Mouse (Mus musculus) C2C12 (cell line): ENCODE measurements around the gene Rbpjl. TPM values are rescaled to one million over a fixed set of nuclear protein-coding genes. Genes with fewer than 3 reads are reported as not detected.

Source experiments
- H3K27me3 ChIP-seq: one replicate; pipeline ENCODE4 v1.6.1; 2011; ENCODE audit not compliant: control insufficient read depth, insufficient read depth, insufficient read length
- H3K36me3 ChIP-seq: one replicate; pipeline ENCODE4 v1.6.1; 2011; ENCODE audit not compliant: control insufficient read depth, insufficient read depth
- H3K4me3 ChIP-seq: one replicate; pipeline ENCODE4 v1.5.1; 2011; ENCODE audit warnings: mild to moderate bottlenecking, control low read depth; ENCODE audit not compliant: poor library complexity, insufficient read depth, severe bottlenecking
- H3K79me2 ChIP-seq: one replicate; pipeline ENCODE4 v1.6.1; 2011; ENCODE audit not compliant: control insufficient read depth, insufficient read depth
- H3K79me3 ChIP-seq: one replicate; pipeline ENCODE4 v1.6.1; 2011; ENCODE audit warnings: low read depth, control low read depth
- H3ac ChIP-seq: one replicate; pipeline ENCODE3; 2011; ENCODE audit warnings: low read depth; ENCODE audit not compliant: control insufficient read depth, insufficient read length
- MAX ChIP-seq: IDR thresholded peaks from one replicate; pipeline ENCODE4 v1.6.1; 2011; ENCODE audit warnings: mild to moderate bottlenecking, control low read depth
- USF1 ChIP-seq: IDR thresholded peaks from one replicate; pipeline ENCODE4 v1.6.1; 2011; ENCODE audit warnings: low read depth, mild to moderate bottlenecking, control low read depth, moderate library complexity
- microRNA-seq: library from miRNA; unstranded; fragments of <30 nt; microRNA quantifications from one replicate; pipeline ENCODE4, GENCODE M21; 2019; ENCODE audit warnings: borderline microRNAs expressed
- polyA plus RNA-seq: library from polyadenylated mRNA; unstranded; fragments of >200 nt; fragmentation: generic; extraction: Trizol; gene quantifications from one replicate; pipeline ENCODE4 v1.2.1, GENCODE M21; 2012; ENCODE audit warnings: missing spikeins

Gene Rbpjl
- polyA plus RNA-seq, 1 experiment, result 0.01 TPM

DNA sequence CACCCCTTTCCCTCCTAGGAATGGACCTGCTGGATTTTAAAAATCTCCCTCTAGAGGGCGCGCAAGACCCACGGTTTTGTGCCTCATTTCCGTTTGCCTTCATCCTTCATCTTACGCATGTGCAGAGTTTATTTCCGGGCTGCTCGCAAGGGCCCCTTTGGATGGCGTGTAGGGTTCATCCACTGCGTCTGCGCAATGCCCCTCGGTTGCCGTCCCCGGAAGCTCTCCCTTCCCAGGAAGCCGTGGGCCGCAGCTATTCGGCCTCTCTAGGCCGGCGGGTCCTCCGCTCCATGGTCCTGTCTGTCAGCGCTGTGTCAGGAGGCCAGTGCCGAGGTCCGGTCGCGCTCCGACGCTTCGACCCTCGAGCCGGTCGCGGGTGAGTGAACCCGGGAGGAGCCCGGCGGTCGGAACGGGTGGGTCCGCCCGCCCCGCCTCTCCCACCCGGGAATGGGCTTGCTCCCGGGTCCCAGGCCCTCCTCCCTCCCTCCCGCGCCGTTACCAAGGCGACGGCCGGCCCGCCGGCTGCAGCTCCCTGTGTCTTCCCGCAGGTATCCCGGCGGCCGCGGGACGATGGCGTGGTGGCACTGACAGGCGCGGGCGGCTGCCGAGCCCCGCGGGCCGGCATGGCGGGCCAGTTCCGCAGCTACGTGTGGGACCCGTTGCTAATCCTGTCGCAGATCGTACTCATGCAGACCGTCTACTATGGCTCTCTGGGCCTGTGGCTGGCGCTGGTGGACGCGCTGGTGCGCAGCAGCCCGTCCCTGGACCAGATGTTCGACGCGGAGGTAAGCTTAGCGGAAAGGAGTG is 58.0 kb downstream of the Rbpjl start, which contains the start of gene Gm20458:
TSS of gene Gm20458 (plus strand) at position 223 of the 807 bp plus-strand sequence.
- Histone ChIP-seq H3ac (peak within 1 kb of the TSS; percentile 88), H3K79me3 (peaks cover 20% of the 10 kb centered on the region), H3K36me3 (peaks cover 33% of the 10 kb centered on the region), H3K27me3 (no peaks in the 10 kb centered on the region), H3K4me3 (peak within 1 kb of the TSS; percentile 74), H3K79me2 (peaks cover 33% of the 10 kb centered on the region)
- peak; percentile 61 for TF ChIP-seq MAX
- no peak for TF ChIP-seq USF1

Small RNAs within 50 kb of the gene (microRNA-seq; reads per million reads assigned to microRNA genes)
- 0.12 reads per million for gene Mir7678

Other genes starting within 250 kb of the Rbpjl start
- gene Kcns1, start 232.0 kb upstream of the Rbpjl start, polyA plus RNA-seq, result not detected
- gene Wfdc5, start 220.4 kb upstream of the Rbpjl start, polyA plus RNA-seq, result not detected
- gene Wfdc12, start 212.5 kb upstream of the Rbpjl start, polyA plus RNA-seq, result not detected
- 0.76 TPM for gene Wfdc15a, start 203.0 kb upstream of the Rbpjl start, polyA plus RNA-seq
- gene Wfdc15b, start 181.5 kb upstream of the Rbpjl start, polyA plus RNA-seq, result not detected
- gene Svs2, start 164.7 kb upstream of the Rbpjl start, polyA plus RNA-seq, result not detected
- gene Svs3b, start 146.5 kb upstream of the Rbpjl start, polyA plus RNA-seq, result not detected
- gene Svs4, start 124.7 kb upstream of the Rbpjl start, polyA plus RNA-seq, result not detected
- not detected for gene Svs3a, start 113.9 kb upstream of the Rbpjl start, polyA plus RNA-seq
- gene Svs6, start 86.4 kb upstream of the Rbpjl start, polyA plus RNA-seq, result not detected
- not detected for gene Svs5, start 70.4 kb upstream of the Rbpjl start, polyA plus RNA-seq
- 11.4 TPM for gene Slpi, start 14.0 kb upstream of the Rbpjl start, polyA plus RNA-seq
- gene Matn4, start 2.0 kb downstream of the Rbpjl start, polyA plus RNA-seq, result 0.01 TPM
- 124 TPM for gene Sdc4, start 40.7 kb downstream of the Rbpjl start, polyA plus RNA-seq
- gene Sys1, start 53.8 kb downstream of the Rbpjl start, polyA plus RNA-seq, result 49.6 TPM
- 29.7 TPM for gene Gm20458, start 57.8 kb downstream of the Rbpjl start, polyA plus RNA-seq
- gene Trp53tg5, start 70.6 kb downstream of the Rbpjl start, polyA plus RNA-seq, result not detected
- gene Dbndd2, start 83.0 kb downstream of the Rbpjl start, polyA plus RNA-seq, result 21.2 TPM
- 74.3 TPM for gene Pigt, start 94.4 kb downstream of the Rbpjl start, polyA plus RNA-seq
- gene Wfdc2, start 159.3 kb downstream of the Rbpjl start, polyA plus RNA-seq, result not detected
- gene Spint3, start 170.3 kb downstream of the Rbpjl start, polyA plus RNA-seq, result not detected
- not detected for gene Wfdc6a, start 182.3 kb downstream of the Rbpjl start, polyA plus RNA-seq
- not detected for gene Eppin, start 190.5 kb downstream of the Rbpjl start, polyA plus RNA-seq
- gene Wfdc6b, start 210.4 kb downstream of the Rbpjl start, polyA plus RNA-seq, result not detected
- not detected for gene Wfdc8, start 210.5 kb downstream of the Rbpjl start, polyA plus RNA-seq
- gene Wfdc16, start 235.7 kb downstream of the Rbpjl start, polyA plus RNA-seq, result not detected